Mouse (Mus musculus) thymus, postnatal 25 days (tissue): ENCODE results near the gene Rpl22l1.
"Not testable (repeated sequence)": the region's sequence is repeated elsewhere in the genome, so short reads cannot be mapped to it uniquely, and the experiment has no call there.

Experiments used
- DNase-seq: peaks from one replicate; pipeline ENCODE4 v3.0.0; 2022

The Rpl22l1 gene

GRCm38 (mm10) chr3:28841886-28842649 lies 36.8 kb downstream of the Rpl22l1 start:
- DNase-seq = no peak

GRCm38 (mm10) chr3:28843231-28843630 lies 38.0 kb downstream of the Rpl22l1 start:
- no peak for DNase-seq

- DNase-seq = no peak
Observed at GRCm38 (mm10) chr3:28847115-28847514, 41.9 kb downstream of the Rpl22l1 start.

GRCm38 (mm10) chr3:28852174-28852573 lies 46.9 kb downstream of the Rpl22l1 start:
- not testable (repeated sequence) for DNase-seq
